Mouse (Mus musculus) heart, embryonic 14.5 days (tissue): Measurements from ENCODE around the gene Slc35d3. TPM values are rescaled to one million over a fixed set of nuclear protein-coding genes. Genes with fewer than 3 reads are reported as not detected.

Source experiments
- ATAC-seq: fragments of 200-750 bp; cut with Nextera tagmentation; 2 replicates; pipeline ENCODE4 v1.8.0; 2017; ENCODE audit warnings: low read depth, moderate TSS enrichment; ENCODE audit not compliant: insufficient number of reproducible peaks, insufficient read depth, low FRiP score
- H3K27ac ChIP-seq, 2 experiments: fragments of 200-500 bp in 1 of 2; fragments of 300-500 bp in 1 of 2; sonication (generic) in 1 of 2; replicated peaks in 1 of 2; 2 replicates each; pipeline ENCODE4 v1.5.1; 2012 to 2014; ENCODE audit warnings: low read depth in 2 of 2, low read length in 2 of 2, control low read depth in 1 of 2, mild to moderate bottlenecking in 1 of 2, mixed read lengths in 1 of 2; ENCODE audit not compliant: control insufficient read depth in 1 of 2, insufficient read depth in 1 of 2
- H3K27me3 ChIP-seq: fragments of 300-500 bp; sonication (generic); 2 replicates; pipeline ENCODE4 v1.6.1; 2014; ENCODE audit warnings: mild to moderate bottlenecking, low read length, control low read depth; ENCODE audit not compliant: control insufficient read depth, insufficient read depth
- H3K36me3 ChIP-seq: fragments of 300-500 bp; sonication (generic); 2 replicates; pipeline ENCODE4 v1.6.1; 2014; ENCODE audit warnings: mild to moderate bottlenecking, control low read depth, low read length, mixed read lengths; ENCODE audit not compliant: control insufficient read depth, insufficient read depth
- H3K4me1 ChIP-seq, 2 experiments: fragments of 200-500 bp in 1 of 2; fragments of 300-500 bp in 1 of 2; sonication (generic) in 1 of 2; 2 replicates each; pipeline ENCODE4 v1.6.1; 2012 to 2014; ENCODE audit warnings: low read length in 2 of 2, control low read depth in 1 of 2, mixed read lengths in 1 of 2; ENCODE audit not compliant: control insufficient read depth in 2 of 2, insufficient read depth in 2 of 2
- H3K4me2 ChIP-seq: fragments of 300-500 bp; sonication (generic); 2 replicates; pipeline ENCODE4 v1.6.1; 2014; ENCODE audit warnings: mild to moderate bottlenecking, low read length
- H3K4me3 ChIP-seq, 2 experiments: fragments of 200-500 bp in 1 of 2; fragments of 300-500 bp in 1 of 2; sonication (generic) in 1 of 2; 2 replicates each; pipeline ENCODE4 v1.5.1; 2012 to 2014; ENCODE audit warnings: low read length in 2 of 2, mild to moderate bottlenecking in 2 of 2, control low read depth in 1 of 2, low read depth in 1 of 2, moderate library complexity in 1 of 2; ENCODE audit not compliant: control insufficient read depth in 1 of 2, insufficient read depth in 1 of 2
- H3K9ac ChIP-seq: fragments of 300-500 bp; sonication (generic); 2 replicates; pipeline ENCODE4 v1.6.1; 2014; ENCODE audit warnings: mild to moderate bottlenecking, low read length
- H3K9me3 ChIP-seq: fragments of 300-500 bp; sonication (generic); 2 replicates; pipeline ENCODE4 v1.6.1; 2016; ENCODE audit warnings: low read length, control low read depth; ENCODE audit not compliant: control insufficient read depth
- WGBS: fragments of 180-500 bp; shearing (Covaris S2); extraction: QIAGEN DNeasy Blood & Tissue Kit; methylation state at CpG from one replicate; pipeline ENCODE4 v1.1.7; 2014; 5-methylcytosine and 5-hydroxymethylcytosine counted together
- polyA plus RNA-seq: library from polyadenylated mRNA; unstranded; fragments of >200 nt; fragmentation: Nextera tagmentation; extraction: Ambion mirVana; gene quantifications from 2 replicates; pipeline ENCODE4 v1.2.1, GENCODE M21; 2014

Gene Slc35d3
- polyA plus RNA-seq, result 0.75 and 0.77 TPM in 2 replicates

DNA sequence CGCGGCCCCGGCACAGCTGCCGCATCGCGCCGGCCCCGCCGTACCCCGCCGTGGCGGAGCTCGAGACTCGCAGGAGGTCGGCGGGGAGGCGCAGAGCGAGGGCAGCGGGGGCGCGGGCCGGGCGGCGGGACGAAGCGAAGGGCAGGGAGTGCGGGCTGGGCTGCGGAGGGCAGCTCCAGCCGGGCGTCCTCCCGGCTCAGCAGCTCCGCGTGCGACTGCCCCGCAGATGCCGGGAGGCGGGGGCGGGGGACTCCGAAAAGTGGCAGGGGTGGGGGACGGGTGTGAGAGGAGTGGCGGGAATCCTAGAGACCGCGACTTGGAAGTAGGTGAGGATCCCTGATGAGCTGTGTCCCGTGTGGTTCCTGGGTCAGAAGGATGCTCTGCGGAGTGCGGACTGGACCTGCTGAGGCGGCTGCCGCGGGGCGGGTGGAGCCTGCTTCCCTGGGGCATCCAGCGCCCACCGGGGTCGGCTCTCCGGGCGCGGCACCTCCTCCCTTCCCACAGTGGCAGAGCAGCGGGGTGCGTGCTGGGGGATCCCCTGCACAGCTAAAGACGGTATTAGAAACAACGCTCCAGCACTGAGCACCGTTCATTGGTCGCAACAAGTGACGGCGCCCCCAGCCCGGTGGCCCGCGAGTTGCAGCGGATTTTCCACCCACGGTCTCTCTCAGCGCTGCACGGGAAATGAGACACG, at the start of gene Slc35d3:
Slc35d3 (minus strand) TSS at position 462 of the 694 bp plus-strand sequence.
- H3K27ac ChIP-seq, result no peak within 1 kb of the TSS

DNA sequence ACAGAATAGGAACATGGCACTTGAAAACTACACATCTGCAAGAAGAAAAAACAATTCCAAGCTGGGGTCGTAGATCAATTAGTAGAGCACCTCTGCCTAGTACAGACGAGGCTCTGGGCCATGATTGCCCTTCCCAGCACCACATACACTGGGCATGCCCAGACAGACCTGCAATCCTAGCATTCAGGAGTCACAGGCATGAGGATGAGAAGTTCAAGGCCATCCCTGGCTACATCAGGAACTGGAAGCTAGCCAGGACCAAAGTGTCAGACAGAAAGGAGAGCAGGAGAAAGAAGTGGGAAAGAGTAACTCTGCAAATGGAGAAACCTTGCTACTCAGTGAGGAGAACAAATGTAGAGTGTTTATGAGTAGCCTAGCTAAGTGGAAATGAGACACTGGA, 48.9 kb upstream of the Slc35d3 start:
- 72% methylated on average over 2 of the region's 2 CpGs for WGBS

More for the DNA sequence above, at the start of gene Slc35d3:
- Histone ChIP-seq H3K4me1 (peaks cover 7 to 21% of the 10 kb centered on the region in 2 experiments; a peak in 2 of 4 replicates), H3K4me2 (peak within 1 kb of the TSS; percentile 99), H3K36me3 (no peaks in the 10 kb centered on the region), H3K9me3 (no peaks in the 10 kb centered on the region), H3K27me3 (peaks cover 58% of the 10 kb centered on the region), H3K9ac (peak within 1 kb of the TSS; percentile 65), H3K4me3 (peak within 1 kb of the TSS; percentile 51 to 62)
- 1% methylated on average over 72 of the region's 72 CpGs for WGBS
- ATAC-seq, result no peak

DNA sequence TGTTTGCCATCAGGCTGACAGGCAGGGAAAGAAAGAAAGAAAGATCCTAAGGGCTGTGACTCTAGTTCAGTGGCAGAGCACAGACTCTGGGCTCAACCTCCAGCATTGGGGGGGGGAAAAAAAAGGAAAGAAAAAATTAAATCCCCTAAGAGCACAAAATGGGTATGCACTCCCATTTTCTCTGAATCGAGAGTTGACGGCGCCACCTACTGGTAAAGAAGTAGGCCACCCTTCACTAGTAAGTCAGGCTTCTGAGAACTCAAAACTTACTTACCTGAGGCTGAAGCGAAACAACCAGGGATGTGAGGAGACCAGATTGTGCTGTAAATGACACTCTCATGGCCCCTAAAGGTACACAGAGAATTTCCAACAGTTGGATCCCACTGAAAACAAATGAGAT, 42.7 kb upstream of the Slc35d3 start:
- no peak for ATAC-seq

More for the DNA sequence above, 48.9 kb upstream of the Slc35d3 start:
- Histone ChIP-seq H3K9ac (no peak overlapping the region), H3K9me3 (no peaks in the 10 kb centered on the region), H3K27me3 (no peaks in the 10 kb centered on the region), H3K36me3 (peaks cover 31% of the 10 kb centered on the region), H3K4me3 (no peak overlapping the region), H3K4me1 (no peaks in the 10 kb centered on the region), H3K4me2 (no peak overlapping the region), H3K27ac (no peak overlapping the region)
- ATAC-seq, result no peak

GRCm38 (mm10) chr10:19893146-19893545, 41.9 kb upstream of the Slc35d3 start:
- peaks cover 23% of the 10 kb centered on the region for H3K36me3 ChIP-seq
- no peaks in the 10 kb centered on the region for H3K4me1 ChIP-seq
- ATAC-seq, result no peak
- H3K9ac ChIP-seq, result no peak overlapping the region
- no peak overlapping the region for H3K4me3 ChIP-seq
- no peak overlapping the region for H3K27ac ChIP-seq
- no peak overlapping the region for H3K4me2 ChIP-seq
- no peaks in the 10 kb centered on the region for H3K27me3 ChIP-seq
- H3K9me3 ChIP-seq, result no peaks in the 10 kb centered on the region
- 72% methylated on average over 6 of the region's 6 CpGs for WGBS

More for the DNA sequence above, 42.7 kb upstream of the Slc35d3 start:
- WGBS, result 21% methylated on average over 4 of the region's 4 CpGs
- H3K27ac ChIP-seq, result no peak overlapping the region
- H3K4me1 ChIP-seq, result no peaks in the 10 kb centered on the region
- no peaks in the 10 kb centered on the region for H3K9me3 ChIP-seq
- no peaks in the 10 kb centered on the region for H3K27me3 ChIP-seq
- H3K9ac ChIP-seq, result no peak overlapping the region
- H3K36me3 ChIP-seq, result peaks cover 19% of the 10 kb centered on the region
- H3K4me3 ChIP-seq, result no peak overlapping the region
- no peak overlapping the region for H3K4me2 ChIP-seq

GRCm38 (mm10) chr10:19891686-19892085, 40.4 kb upstream of the Slc35d3 start:
- H3K4me2 ChIP-seq, result no peak overlapping the region
- H3K27me3 ChIP-seq, result no peaks in the 10 kb centered on the region
- no peak for ATAC-seq
- peaks cover 27% of the 10 kb centered on the region for H3K36me3 ChIP-seq
- no peak overlapping the region for H3K9ac ChIP-seq
- no peak overlapping the region for H3K27ac ChIP-seq
- no peaks in the 10 kb centered on the region for H3K4me1 ChIP-seq
- no peak overlapping the region for H3K4me3 ChIP-seq
- H3K9me3 ChIP-seq, result no peaks in the 10 kb centered on the region
- WGBS, result 67% methylated on average over 3 of the region's 3 CpGs

GRCm38 (mm10) chr10:19889908-19890307, 38.6 kb upstream of the Slc35d3 start:
- Histone ChIP-seq H3K4me2 (no peak overlapping the region), H3K36me3 (peaks cover 26% of the 10 kb centered on the region), H3K27me3 (no peaks in the 10 kb centered on the region), H3K9ac (no peak overlapping the region), H3K4me1 (no peaks in the 10 kb centered on the region), H3K4me3 (no peak overlapping the region), H3K27ac (no peak overlapping the region), H3K9me3 (no peaks in the 10 kb centered on the region)
- WGBS, result 87% methylated on average over 3 of the region's 3 CpGs
- ATAC-seq, result no peak

DNA sequence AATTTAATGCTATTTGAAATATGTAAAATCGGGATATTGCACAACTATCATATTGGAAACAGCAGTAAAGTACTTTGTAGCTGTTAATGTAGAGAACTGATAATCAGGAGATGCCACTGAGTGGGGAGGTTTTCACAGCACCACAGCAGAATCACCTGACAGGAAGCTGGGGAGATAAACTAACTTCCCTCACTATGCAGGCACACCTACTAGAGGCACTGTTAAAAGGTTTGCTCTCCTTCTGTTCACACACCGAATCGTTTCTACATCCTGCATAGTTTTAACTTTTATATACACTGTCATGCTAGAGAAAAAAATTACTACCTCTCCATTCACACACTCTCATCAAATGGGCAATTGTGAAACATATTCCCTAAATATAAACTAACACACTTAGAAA, 35.0 kb upstream of the Slc35d3 start:
- Histone ChIP-seq H3K9me3 (no peaks in the 10 kb centered on the region), H3K4me3 (no peak overlapping the region), H3K27ac (no peak overlapping the region), H3K4me1 (no peaks in the 10 kb centered on the region), H3K9ac (no peak overlapping the region), H3K27me3 (no peaks in the 10 kb centered on the region), H3K4me2 (no peak overlapping the region), H3K36me3 (peaks cover 19% of the 10 kb centered on the region; the same call in 1 of the 2 replicates)
- WGBS, result 65% methylated on average over 3 of the region's 3 CpGs
- no peak for ATAC-seq

- ATAC-seq, result no peak
- WGBS, result 50% methylated on average over 4 of the region's 4 CpGs
- Histone ChIP-seq H3K4me3 (no peak overlapping the region), H3K27ac (no peak overlapping the region), H3K36me3 (peaks cover 19% of the 10 kb centered on the region; the same call in 1 of the 2 replicates), H3K9ac (no peak overlapping the region), H3K9me3 (no peaks in the 10 kb centered on the region), H3K4me1 (no peaks in the 10 kb centered on the region), H3K4me2 (no peak overlapping the region), H3K27me3 (no peaks in the 10 kb centered on the region)
Observed at GRCm38 (mm10) chr10:19884409-19884808, 33.1 kb upstream of the Slc35d3 start.
